Mouse (Mus musculus) heart, embryonic 11.5 days (tissue): ENCODE results near the gene Sez6. TPM values are rescaled to one million over a fixed set of nuclear protein-coding genes. Genes with fewer than 3 reads are reported as not detected.

Experiments used
- polyA plus RNA-seq: library from polyadenylated mRNA; unstranded; fragments of >200 nt; fragmentation: Nextera tagmentation; extraction: Ambion mirVana; gene quantifications from 2 replicates; pipeline ENCODE4 v1.2.1, GENCODE M21; 2014

Sez6 gene
- polyA plus RNA-seq, 1 experiment from 2014 or later: 0.09 TPM

Other genes with a start within 250 kb of the Sez6 start
- 3.8 and 11.3 TPM in 2 replicates for gene Nufip2, start 244.6 kb upstream of the Sez6 start, polyA plus RNA-seq
- gene Cryba1, start 205.5 kb upstream of the Sez6 start, polyA plus RNA-seq: not detected in 2 replicates
- 94.0 and 96.7 TPM in 2 replicates for gene Myo18a, start 167.6 kb upstream of the Sez6 start, polyA plus RNA-seq
- 0.55 and 0.87 TPM in 2 replicates for gene Gm10277, start 143.1 kb upstream of the Sez6 start, polyA plus RNA-seq
- gene Pipox, start 36.7 kb upstream of the Sez6 start, polyA plus RNA-seq: 1.8 and 2.4 TPM in 2 replicates
- gene Phf12, start 52.0 kb downstream of the Sez6 start, polyA plus RNA-seq: 9.1 and 14.2 TPM in 2 replicates
- gene Dhrs13, start 101.5 kb downstream of the Sez6 start, polyA plus RNA-seq: 12.3 and 15.8 TPM in 2 replicates
- gene Flot2, start 107.1 kb downstream of the Sez6 start, polyA plus RNA-seq: 62.0 and 67.1 TPM in 2 replicates
- 25.6 and 27.0 TPM in 2 replicates for gene Eral1, start 149.6 kb downstream of the Sez6 start, polyA plus RNA-seq
- 22.4 and 26.9 TPM in 2 replicates for gene Fam222b, start 163.9 kb downstream of the Sez6 start, polyA plus RNA-seq
- 34.2 and 38.4 TPM in 2 replicates for gene Traf4, start 234.8 kb downstream of the Sez6 start, polyA plus RNA-seq
- 9.9 and 10.6 TPM in 2 replicates for gene Nek8, start 245.9 kb downstream of the Sez6 start, polyA plus RNA-seq
- gene Tlcd1, start 245.9 kb downstream of the Sez6 start, polyA plus RNA-seq: 16.1 and 16.3 TPM in 2 replicates